Mouse (Mus musculus): ENCODE measurements around the gene Maml3.
A peak's percentile ranks its signal among the peaks of the same experiment; 100 is the strongest.

Maml3 gene

GRCm38 (mm10) chr3:51712382-51712781, 392.5 kb downstream of the Maml3 start:
- no peak for DNase-seq (ENCODE audit: low spot score in 2 of 2)

GRCm38 (mm10) chr3:51708746-51709411, 396.0 kb downstream of the Maml3 start:
- peak; percentile 55 to 57 for DNase-seq (ENCODE audit: low spot score in 2 of 2)

GRCm38 (mm10) chr3:51708375-51708745, 396.5 kb downstream of the Maml3 start:
- no peak for DNase-seq (ENCODE audit: low spot score in 2 of 2)

- DNase-seq (ENCODE audit: low spot score in 2 of 2) = no peak
Measured at GRCm38 (mm10) chr3:51705220-51705619, 399.7 kb downstream of the Maml3 start.

GRCm38 (mm10) chr3:51703478-51703877, 401.4 kb downstream of the Maml3 start:
- DNase-seq (ENCODE audit: low spot score in 2 of 2) = no peak

GRCm38 (mm10) chr3:51702701-51703286, 402.1 kb downstream of the Maml3 start:
- DNase-seq (ENCODE audit: low spot score in 2 of 2) = no peak

GRCm38 (mm10) chr3:51701950-51702349, 402.9 kb downstream of the Maml3 start:
- no peak for DNase-seq (ENCODE audit: low spot score in 2 of 2)

- peak; percentile 65 to 68 for DNase-seq (ENCODE audit: low spot score in 2 of 2)
Measured at GRCm38 (mm10) chr3:51701281-51701751, 403.6 kb downstream of the Maml3 start.

GRCm38 (mm10) chr3:51700731-51701280, 404.1 kb downstream of the Maml3 start:
- DNase-seq (ENCODE audit: low spot score in 2 of 2) = peak in 1 of 2 experiments; percentile 12

GRCm38 (mm10) chr3:51700123-51700522, 404.8 kb downstream of the Maml3 start:
- no peak for DNase-seq (ENCODE audit: low spot score in 2 of 2)

GRCm38 (mm10) chr3:51697931-51698330, 406.9 kb downstream of the Maml3 start:
- DNase-seq (ENCODE audit: low spot score in 2 of 2) = no peak

GRCm38 (mm10) chr3:51695713-51696112, 409.2 kb downstream of the Maml3 start:
- DNase-seq (ENCODE audit: low spot score in 2 of 2) = no peak

GRCm38 (mm10) chr3:51694576-51694975, 410.3 kb downstream of the Maml3 start:
- no peak for DNase-seq (ENCODE audit: low spot score in 2 of 2)

- DNase-seq (ENCODE audit: low spot score in 2 of 2) = no peak
Measured at GRCm38 (mm10) chr3:51693196-51693595, 411.7 kb downstream of the Maml3 start.

GRCm38 (mm10) chr3:51688725-51689124, 416.2 kb downstream of the Maml3 start:
- no peak for DNase-seq (ENCODE audit: low spot score in 2 of 2)

- no peak for DNase-seq (ENCODE audit: low spot score in 2 of 2)
Measured at GRCm38 (mm10) chr3:51686791-51687190, 418.1 kb downstream of the Maml3 start.

GRCm38 (mm10) chr3:51686316-51686715, 418.6 kb downstream of the Maml3 start:
- no peak for DNase-seq (ENCODE audit: low spot score in 2 of 2)

GRCm38 (mm10) chr3:51685539-51685938, 419.3 kb downstream of the Maml3 start:
- no peak for DNase-seq (ENCODE audit: low spot score in 2 of 2)

GRCm38 (mm10) chr3:51674963-51675362, 429.9 kb downstream of the Maml3 start:
- no peak for DNase-seq (ENCODE audit: low spot score in 2 of 2)

- peak in 1 of 2 experiments; percentile 22 for DNase-seq (ENCODE audit: low spot score in 2 of 2)
Measured at GRCm38 (mm10) chr3:51673408-51674086, 431.3 kb downstream of the Maml3 start.

GRCm38 (mm10) chr3:51672631-51673030, 432.2 kb downstream of the Maml3 start:
- no peak for DNase-seq (ENCODE audit: low spot score in 2 of 2)

- DNase-seq (ENCODE audit: low spot score in 2 of 2) = no peak
Measured at GRCm38 (mm10) chr3:51671071-51671469, 433.8 kb downstream of the Maml3 start.
